ENCODE assay signal across 20 mouse cellular contexts in the genomic region with DNA sequence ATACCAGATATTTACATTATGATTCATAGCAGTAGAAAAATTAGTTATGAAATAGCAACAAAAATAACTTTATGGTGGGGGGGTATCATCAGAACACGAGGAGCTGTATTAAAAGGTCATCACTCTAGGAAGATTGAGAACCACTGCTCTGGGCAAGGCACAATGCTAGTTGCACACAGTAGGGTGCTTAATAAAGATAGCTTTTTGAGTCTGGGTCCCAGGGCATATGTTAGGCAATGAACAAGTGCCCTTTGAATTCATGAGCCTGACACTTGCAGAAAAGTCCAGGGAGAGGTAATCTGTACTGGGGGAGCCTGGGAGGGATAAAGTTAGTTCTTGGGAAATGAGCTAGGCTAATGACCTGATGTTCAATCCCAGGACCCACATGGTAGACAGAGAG. TPM values are rescaled to one million over a fixed set of nuclear protein-coding genes. Genes with fewer than 3 reads are reported as not detected.
DNase-seq lines count a peak whose midpoint lies in the region; ATAC-seq lines count a peak whose summit lies in the region.
"Had no signal": no experiment of that assay in that cellular context is flagged by ENCODE, and none has a peak within 500 bp of the region (broad histone marks: within the 10 kb centered on the region; RNA-seq: fewer than 3 reads in every experiment).

No protein-coding gene starts in this region.

- H3K27me3 ChIP-seq in hindbrain, embryonic 10.5 days (ENCODE audit: insufficient read depth, poor library complexity, severe bottlenecking) = peaks cover 53% of the 10 kb centered on the region
- H3K27me3 ChIP-seq in hindbrain, embryonic 13.5 days = peaks cover 28% of the 10 kb centered on the region
- H3K27me3 ChIP-seq in liver, embryonic 13.5 days = peaks cover 59% of the 10 kb centered on the region
- H3K27me3 ChIP-seq in liver, embryonic 12.5 days (replicated peaks) = peaks cover 70% of the 10 kb centered on the region
- no peaks in the 10 kb centered on the region for H3K27me3 ChIP-seq in stomach, embryonic 16.5 days (ENCODE audit: control insufficient read depth, insufficient read depth, low read length)
- H3K27me3 ChIP-seq: lung, embryonic 15.5 days had no signal

- no peaks in the 10 kb centered on the region for H3K36me3 ChIP-seq in hindbrain, embryonic 10.5 days
- H3K36me3 ChIP-seq in hindbrain, embryonic 13.5 days = no peaks in the 10 kb centered on the region
- H3K36me3 ChIP-seq in liver, embryonic 13.5 days = no peaks in the 10 kb centered on the region
- no peaks in the 10 kb centered on the region for H3K36me3 ChIP-seq in liver, embryonic 12.5 days
- H3K36me3 ChIP-seq in stomach, embryonic 16.5 days (ENCODE audit: control insufficient read depth, insufficient read depth, low read length) = no peaks in the 10 kb centered on the region
- H3K36me3 ChIP-seq: forebrain, embryonic 10.5 days; heart, embryonic 15.5 days; hindbrain, embryonic 15.5 days; lung, embryonic 15.5 days had no signal

- peak overlapping the region; percentile 64; the same call in 1 of the 2 replicates for H3K27ac ChIP-seq in hindbrain, embryonic 10.5 days
- no peak overlapping the region for H3K27ac ChIP-seq in hindbrain, embryonic 13.5 days
- H3K27ac ChIP-seq in liver, embryonic 13.5 days = peak overlapping the region; percentile 58
- H3K27ac ChIP-seq in liver, embryonic 12.5 days = no peak overlapping the region
- H3K27ac ChIP-seq in brown adipose tissue, adult 24 weeks (replicated peaks; ENCODE audit: low read depth, low read length) = peak overlapping the region; percentile 88
- H3K27ac ChIP-seq in stomach, embryonic 16.5 days (ENCODE audit: low read length) = peak overlapping the region; percentile 62; the same call in 1 of the 2 replicates
- H3K27ac ChIP-seq: hindbrain, embryonic 15.5 days had no signal

- ATAC-seq in hindbrain, embryonic 13.5 days (ENCODE audit: low FRiP score) = no peak
- no peak for ATAC-seq in liver, embryonic 13.5 days (ENCODE audit: low read depth)
- ATAC-seq in liver, embryonic 12.5 days = no peak
- no peak for ATAC-seq in stomach, embryonic 16.5 days (ENCODE audit: insufficient read depth, low FRiP score)
- ATAC-seq: midbrain, embryonic 16.5 days had no signal

- WGBS in hindbrain, embryonic 10.5 days = 75% methylated on average over 1 of the region's 1 CpGs
- WGBS in hindbrain, embryonic 13.5 days = 81% methylated on average over 1 of the region's 1 CpGs
- 40% methylated on average over 1 of the region's 1 CpGs for WGBS in liver, embryonic 13.5 days (ENCODE audit: insufficient replicate concordance)
- WGBS in liver, embryonic 12.5 days (ENCODE audit: insufficient replicate concordance) = 44% methylated on average over 1 of the region's 1 CpGs
- WGBS in stomach, embryonic 16.5 days = 48% methylated on average over 1 of the region's 1 CpGs

- H3K9me3 ChIP-seq in hindbrain, embryonic 10.5 days = no peaks in the 10 kb centered on the region
- no peaks in the 10 kb centered on the region for H3K9me3 ChIP-seq in hindbrain, embryonic 13.5 days
- no peaks in the 10 kb centered on the region for H3K9me3 ChIP-seq in liver, embryonic 13.5 days (replicated peaks)
- H3K9me3 ChIP-seq in liver, embryonic 12.5 days (replicated peaks) = no peaks in the 10 kb centered on the region
- H3K9me3 ChIP-seq in stomach, embryonic 16.5 days (replicated peaks; ENCODE audit: control insufficient read depth, low read length) = no peaks in the 10 kb centered on the region
- H3K9me3 ChIP-seq: forebrain, embryonic 10.5 days; heart, embryonic 15.5 days; hindbrain, embryonic 15.5 days; lung, embryonic 15.5 days; megakaryocyte, embryonic 14.5 days had no signal

- no peak overlapping the region for H3K4me3 ChIP-seq in hindbrain, embryonic 10.5 days
- H3K4me3 ChIP-seq in hindbrain, embryonic 13.5 days = no peak overlapping the region
- no peak overlapping the region for H3K4me3 ChIP-seq in liver, embryonic 13.5 days (replicated peaks)
- no peak overlapping the region for H3K4me3 ChIP-seq in liver, embryonic 12.5 days
- H3K4me3 ChIP-seq in brown adipose tissue, adult 24 weeks (ENCODE audit: insufficient read depth, low read depth, low read length) = no peak overlapping the region
- no peak overlapping the region for H3K4me3 ChIP-seq in stomach, embryonic 16.5 days (replicated peaks; ENCODE audit: low read length)
- H3K4me3 ChIP-seq: forebrain, embryonic 10.5 days; heart, embryonic 15.5 days; hindbrain, embryonic 15.5 days; lung, embryonic 15.5 days had no signal

- H3K4me1 ChIP-seq in hindbrain, embryonic 10.5 days (replicated peaks) = peaks cover 72% of the 10 kb centered on the region
- peaks cover 22% of the 10 kb centered on the region for H3K4me1 ChIP-seq in hindbrain, embryonic 13.5 days (replicated peaks)
- peaks cover 56% of the 10 kb centered on the region for H3K4me1 ChIP-seq in liver, embryonic 13.5 days (replicated peaks)
- peaks cover 47% of the 10 kb centered on the region for H3K4me1 ChIP-seq in liver, embryonic 12.5 days
- peaks cover 25% of the 10 kb centered on the region for H3K4me1 ChIP-seq in brown adipose tissue, adult 24 weeks (ENCODE audit: control insufficient read depth, insufficient read depth, insufficient read length, low read length)
- H3K4me1 ChIP-seq in stomach, embryonic 16.5 days (ENCODE audit: control insufficient read depth, insufficient read depth, low read length) = peaks cover 49% of the 10 kb centered on the region

- DNase-seq in hindbrain, embryonic 10.5 days (ENCODE audit: low spot score) = no peak
- DNase-seq in liver, embryonic 13.5 days = no peak
- no peak for DNase-seq in cerebellum, adult 8-10 months
- DNase-seq: cerebellum, adult 2 months; left cerebral cortex, postnatal 4 days; right cerebral cortex, postnatal 25 days; thymus, postnatal 14 days had no signal

- no peak overlapping the region for H3K9ac ChIP-seq in hindbrain, embryonic 13.5 days
- H3K9ac ChIP-seq in liver, embryonic 13.5 days = no peak overlapping the region
- H3K9ac ChIP-seq in liver, embryonic 12.5 days = no peak overlapping the region
- no peak overlapping the region for H3K9ac ChIP-seq in stomach, embryonic 16.5 days (ENCODE audit: low read length)
- H3K9ac ChIP-seq: heart, embryonic 15.5 days; hindbrain, embryonic 15.5 days; lung, embryonic 15.5 days had no signal

- no peak overlapping the region for H3K4me2 ChIP-seq in hindbrain, embryonic 13.5 days
- no peak overlapping the region for H3K4me2 ChIP-seq in liver, embryonic 13.5 days
- H3K4me2 ChIP-seq in liver, embryonic 12.5 days = no peak overlapping the region
- no peak overlapping the region for H3K4me2 ChIP-seq in stomach, embryonic 16.5 days (ENCODE audit: low read depth, low read length)
- H3K4me2 ChIP-seq: heart, embryonic 15.5 days; hindbrain, embryonic 15.5 days; lung, embryonic 15.5 days had no signal

RNA-seq across cellular contexts. Expression of a gene that starts 4.0 kb away (rescaled TPM):
- polyA plus RNA-seq in hindbrain, embryonic 10.5 days (2016; fragmentation: Nextera tagmentation; extraction: Ambion mirVana) = 34.3 and 37.9 TPM in 2 replicates
- 24.8 and 27.2 TPM in 2 replicates for polyA plus RNA-seq in hindbrain, embryonic 13.5 days (2015; fragmentation: Nextera tagmentation; extraction: Ambion mirVana)
- 10.8 and 12.0 TPM in 2 replicates for polyA plus RNA-seq in liver, embryonic 13.5 days (2015; fragmentation: Nextera tagmentation; extraction: Ambion mirVana)
- 16.6 and 17.0 TPM in 2 replicates for polyA plus RNA-seq in liver, embryonic 12.5 days (2016; fragmentation: Nextera tagmentation; extraction: Ambion mirVana)
- 3.9 and 4.1 TPM in 2 replicates for polyA plus RNA-seq in brown adipose tissue, adult 24 weeks (2012; ENCODE audit: insufficient read depth, insufficient read length, missing spikeins)
- 25.5 and 27.1 TPM in 2 replicates for polyA plus RNA-seq in stomach, embryonic 16.5 days (2015; fragmentation: Nextera tagmentation; extraction: Ambion mirVana)

RNA-seq across cellular contexts. Expression of a gene that starts 17.3 kb away (rescaled TPM):
- not detected in 2 replicates for polyA plus RNA-seq in hindbrain, embryonic 10.5 days (2016; fragmentation: Nextera tagmentation; extraction: Ambion mirVana)
- polyA plus RNA-seq in hindbrain, embryonic 13.5 days (2015; fragmentation: Nextera tagmentation; extraction: Ambion mirVana) = not detected in 2 replicates
- not detected in 2 replicates for polyA plus RNA-seq in liver, embryonic 13.5 days (2015; fragmentation: Nextera tagmentation; extraction: Ambion mirVana)
- polyA plus RNA-seq in liver, embryonic 12.5 days (2016; fragmentation: Nextera tagmentation; extraction: Ambion mirVana) = not detected in 2 replicates
- not detected in 2 replicates for polyA plus RNA-seq in brown adipose tissue, adult 24 weeks (2012; ENCODE audit: insufficient read depth, insufficient read length, missing spikeins)
- not detected in 2 replicates for polyA plus RNA-seq in stomach, embryonic 16.5 days (2015; fragmentation: Nextera tagmentation; extraction: Ambion mirVana)
- polyA plus RNA-seq: cerebellum, adult 2 months; cortical plate, adult 2 months; embryonic facial prominence, embryonic 14.5 days; forebrain, embryonic 10.5 days; heart, embryonic 15.5 days; hindbrain, embryonic 15.5 days; lung, embryonic 15.5 days; midbrain, embryonic 16.5 days had no signal

RNA-seq across cellular contexts. Expression of a gene that starts 35.9 kb away (rescaled TPM):
- not detected in 2 replicates for polyA plus RNA-seq in hindbrain, embryonic 10.5 days (2016; fragmentation: Nextera tagmentation; extraction: Ambion mirVana)
- not detected in 2 replicates for polyA plus RNA-seq in hindbrain, embryonic 13.5 days (2015; fragmentation: Nextera tagmentation; extraction: Ambion mirVana)
- not detected in 2 replicates for polyA plus RNA-seq in liver, embryonic 13.5 days (2015; fragmentation: Nextera tagmentation; extraction: Ambion mirVana)
- not detected in 2 replicates for polyA plus RNA-seq in liver, embryonic 12.5 days (2016; fragmentation: Nextera tagmentation; extraction: Ambion mirVana)
- polyA plus RNA-seq in brown adipose tissue, adult 24 weeks (2012; ENCODE audit: insufficient read depth, insufficient read length, missing spikeins) = not detected in 2 replicates
- polyA plus RNA-seq in stomach, embryonic 16.5 days (2015; fragmentation: Nextera tagmentation; extraction: Ambion mirVana) = not detected in 2 replicates
- polyA plus RNA-seq: cerebellum, adult 2 months; cortical plate, adult 2 months; embryonic facial prominence, embryonic 14.5 days; forebrain, embryonic 10.5 days; heart, embryonic 15.5 days; hindbrain, embryonic 15.5 days; lung, embryonic 15.5 days; midbrain, embryonic 16.5 days had no signal

RNA-seq across cellular contexts. Expression of a gene that starts 47.2 kb away (rescaled TPM):
- polyA plus RNA-seq in hindbrain, embryonic 10.5 days (2016; fragmentation: Nextera tagmentation; extraction: Ambion mirVana) = not detected in 2 replicates
- polyA plus RNA-seq in hindbrain, embryonic 13.5 days (2015; fragmentation: Nextera tagmentation; extraction: Ambion mirVana) = 0.58 TPM in 1 of 2 replicates, not detected in the other
- polyA plus RNA-seq in liver, embryonic 13.5 days (2015; fragmentation: Nextera tagmentation; extraction: Ambion mirVana) = 3.2 and 3.4 TPM in 2 replicates
- 2.3 and 3.6 TPM in 2 replicates for polyA plus RNA-seq in liver, embryonic 12.5 days (2016; fragmentation: Nextera tagmentation; extraction: Ambion mirVana)
- not detected in 2 replicates for polyA plus RNA-seq in brown adipose tissue, adult 24 weeks (2012; ENCODE audit: insufficient read depth, insufficient read length, missing spikeins)
- 3,124 and 3,837 TPM in 2 replicates for polyA plus RNA-seq in stomach, embryonic 16.5 days (2015; fragmentation: Nextera tagmentation; extraction: Ambion mirVana)
- polyA plus RNA-seq: brain, embryonic 14.5 days; cortical plate, adult 2 months; embryonic facial prominence, embryonic 14.5 days; forebrain, embryonic 10.5 days; midbrain, embryonic 16.5 days had no signal

Comparison
In these comparisons a context has a peak if more than half of its experiments do, and no peak if none do; other contexts are left out.
1. H3K27ac ChIP-seq: peak in hindbrain, embryonic 10.5 days (single experiment), liver, embryonic 13.5 days (single experiment), brown adipose tissue, adult 24 weeks (single experiment) and stomach, embryonic 16.5 days (single experiment); none in hindbrain, embryonic 13.5 days (single experiment) and liver, embryonic 12.5 days (single experiment).